Mouse (Mus musculus) hindbrain, embryonic 11.5 days (tissue): Measurements from ENCODE around the gene Cdca7. TPM values are rescaled to one million over a fixed set of nuclear protein-coding genes. Genes with fewer than 3 reads are reported as not detected.

Experiments used
- ATAC-seq: fragments of 200-750 bp; cut with Nextera tagmentation; 2 replicates; pipeline ENCODE4 v1.8.0; 2017; ENCODE audit warnings: mild to moderate bottlenecking, moderate TSS enrichment, moderate library complexity; ENCODE audit not compliant: low FRiP score
- DNase-seq: peaks from one replicate; pipeline ENCODE4 v3.0.0-alpha.2; 2015; ENCODE audit warnings: low spot score
- H3K27ac ChIP-seq: fragments of 300-500 bp; sonication (generic); 2 replicates; pipeline ENCODE4 v1.5.1; 2014; ENCODE audit warnings: mild to moderate bottlenecking, low read depth, low read length
- H3K27me3 ChIP-seq: fragments of 300-500 bp; sonication (generic); 2 replicates; pipeline ENCODE4 v1.6.1; 2014; ENCODE audit warnings: mild to moderate bottlenecking, low read length, moderate library complexity, mixed read lengths; ENCODE audit not compliant: control insufficient read depth, insufficient read depth
- H3K36me3 ChIP-seq: fragments of 300-500 bp; sonication (generic); 2 replicates; pipeline ENCODE4 v1.6.1; 2014; ENCODE audit warnings: mild to moderate bottlenecking, low read length, moderate library complexity, mixed read lengths; ENCODE audit not compliant: control insufficient read depth, insufficient read depth
- H3K4me1 ChIP-seq: fragments of 300-500 bp; sonication (generic); replicated peaks from 2 replicates; pipeline ENCODE4 v1.6.1; 2014; ENCODE audit warnings: low read length, mixed read lengths; ENCODE audit not compliant: control insufficient read depth, insufficient read depth
- H3K4me2 ChIP-seq: fragments of 300-500 bp; sonication (generic); replicated peaks from 2 replicates; pipeline ENCODE4 v1.6.1; 2014; ENCODE audit warnings: mild to moderate bottlenecking, low read depth, low read length
- H3K4me3 ChIP-seq: fragments of 300-500 bp; sonication (generic); 2 replicates; pipeline ENCODE4 v1.5.1; 2014; ENCODE audit warnings: low read depth, low read length
- H3K9ac ChIP-seq: fragments of 300-500 bp; sonication (generic); 2 replicates; pipeline ENCODE4 v1.6.1; 2014; ENCODE audit warnings: low read depth, low read length
- H3K9me3 ChIP-seq: fragments of 300-500 bp; sonication (generic); 2 replicates; pipeline ENCODE4 v1.6.1; 2016; ENCODE audit warnings: low read length; ENCODE audit not compliant: control insufficient read depth
- WGBS: fragments of 180-500 bp; shearing (Covaris S2); extraction: QIAGEN DNeasy Blood & Tissue Kit; methylation state at CpG from one replicate; pipeline ENCODE4 v1.1.7; 2014; 5-methylcytosine and 5-hydroxymethylcytosine counted together
- polyA plus RNA-seq: library from polyadenylated mRNA; unstranded; fragments of >200 nt; fragmentation: Nextera tagmentation; extraction: Ambion mirVana; gene quantifications from 2 replicates; pipeline ENCODE4 v1.2.1, GENCODE M21; 2014

Cdca7 gene
- polyA plus RNA-seq, 1 experiment from 2014 or later = 156 TPM

DNA sequence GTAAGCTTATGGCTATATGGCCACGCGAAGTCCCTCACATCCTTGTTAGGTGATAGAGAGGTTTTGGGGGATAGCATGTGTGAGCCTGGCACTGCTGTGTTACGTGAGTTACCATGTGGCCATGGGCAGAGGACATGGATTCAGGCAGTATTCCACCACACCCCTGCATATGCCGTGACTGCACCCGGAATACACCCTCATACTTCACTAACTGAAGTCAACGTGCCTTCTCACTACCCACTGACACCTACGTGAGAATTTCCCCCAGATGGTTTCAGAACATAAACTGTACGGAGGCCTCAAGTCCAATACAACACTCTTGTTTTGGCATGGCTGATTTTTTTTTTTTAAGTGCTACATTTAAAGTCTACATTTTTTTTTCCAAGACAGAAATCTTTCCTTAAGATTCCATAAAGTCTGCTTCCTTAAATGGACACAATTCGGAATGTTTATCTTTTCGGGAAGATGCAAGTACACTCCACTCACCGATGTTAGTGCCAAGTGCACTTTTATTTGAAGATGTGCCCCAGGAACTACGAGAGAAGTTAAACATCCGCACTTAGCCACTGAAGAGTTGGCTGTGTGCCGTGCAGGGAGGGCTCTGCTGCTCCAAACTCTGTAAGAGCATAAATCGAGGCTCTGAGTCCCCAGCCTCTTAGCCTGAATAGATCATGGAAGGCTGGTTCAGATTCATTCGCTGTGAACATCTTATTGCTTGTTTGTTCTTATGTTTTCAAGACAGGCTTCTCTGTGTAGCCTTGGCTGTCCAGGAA lies 26.3 kb downstream of the Cdca7 start:
- no peaks in the 10 kb centered on the region for H3K9me3 ChIP-seq
- H3K4me2 ChIP-seq = no peak overlapping the region
- no peak overlapping the region for H3K27ac ChIP-seq
- 92% methylated on average over 16 of the region's 16 CpGs for WGBS
- no peak overlapping the region for H3K4me3 ChIP-seq
- peaks cover 12% of the 10 kb centered on the region for H3K27me3 ChIP-seq
- H3K9ac ChIP-seq = no peak overlapping the region
- DNase-seq = no peak
- no peak for ATAC-seq
- H3K36me3 ChIP-seq = no peaks in the 10 kb centered on the region
- peaks cover 5% of the 10 kb centered on the region; the same call in 1 of the 2 replicates for H3K4me1 ChIP-seq

DNA sequence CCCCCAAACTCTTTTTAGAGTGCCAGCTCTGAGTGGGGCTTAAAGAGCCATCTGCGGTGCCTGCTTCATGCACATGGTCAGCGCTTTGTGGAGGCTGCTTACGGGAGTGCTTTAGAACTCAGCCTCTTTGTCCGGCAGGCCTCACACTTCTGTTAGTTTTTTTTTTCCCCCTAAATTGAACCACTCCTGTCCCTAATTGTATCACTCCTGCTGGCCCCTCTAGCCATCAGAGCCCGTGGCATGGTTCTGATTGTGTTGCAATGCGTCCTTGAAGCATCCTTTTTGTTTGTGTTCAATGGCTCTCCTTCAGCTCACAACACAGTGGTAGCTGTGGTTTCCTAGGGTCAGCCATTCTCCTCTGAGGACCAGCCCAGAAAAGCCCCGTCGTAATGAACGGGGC lies 27.7 kb downstream of the Cdca7 start:
- ATAC-seq (no peak), DNase-seq (peak; percentile 13)
- H3K9me3 ChIP-seq = no peaks in the 10 kb centered on the region
- peaks cover 5% of the 10 kb centered on the region; the same call in 1 of the 2 replicates for H3K4me1 ChIP-seq
- 26% methylated on average over 9 of the region's 9 CpGs for WGBS
- H3K36me3 ChIP-seq = no peaks in the 10 kb centered on the region
- peaks cover 12% of the 10 kb centered on the region for H3K27me3 ChIP-seq
- H3K9ac ChIP-seq = no peak overlapping the region
- H3K27ac ChIP-seq = no peak overlapping the region
- no peak overlapping the region for H3K4me2 ChIP-seq
- H3K4me3 ChIP-seq = no peak overlapping the region

GRCm38 (mm10) chr2:72507855-72508635 lies 32.1 kb downstream of the Cdca7 start:
- no peak overlapping the region for H3K4me3 ChIP-seq
- no peaks in the 10 kb centered on the region for H3K36me3 ChIP-seq
- no peak overlapping the region for H3K9ac ChIP-seq
- H3K4me1 ChIP-seq = no peaks in the 10 kb centered on the region; the same call in 1 of the 2 replicates
- 43% methylated on average over 18 of the region's 18 CpGs for WGBS
- H3K27ac ChIP-seq = no peak overlapping the region
- H3K27me3 ChIP-seq = no peaks in the 10 kb centered on the region
- H3K9me3 ChIP-seq = no peaks in the 10 kb centered on the region
- peak; percentile 45 for DNase-seq
- ATAC-seq = no peak
- H3K4me2 ChIP-seq = no peak overlapping the region

DNA sequence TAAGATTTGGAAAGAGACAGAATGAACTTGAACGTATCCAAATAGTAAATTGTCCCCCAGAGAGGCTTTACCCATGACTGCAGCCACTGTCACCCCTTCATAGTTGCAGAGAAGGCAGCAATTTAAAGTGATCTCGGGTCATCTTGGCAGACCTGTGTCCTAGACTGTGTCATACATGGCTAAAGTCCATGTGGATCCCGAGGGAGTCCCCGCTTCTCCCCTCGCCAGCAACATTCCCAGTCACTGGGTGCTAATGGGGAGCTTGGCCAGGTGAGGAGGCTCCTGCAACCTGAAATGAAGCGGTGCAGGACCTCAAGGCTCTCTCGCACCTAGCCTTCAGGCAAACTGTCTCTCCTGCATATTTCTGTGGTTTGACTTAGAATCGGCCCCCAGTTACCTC lies 32.9 kb downstream of the Cdca7 start:
- H3K27ac ChIP-seq = no peak overlapping the region
- no peak for DNase-seq
- no peak for ATAC-seq
- H3K4me2 ChIP-seq = no peak overlapping the region
- H3K9ac ChIP-seq = no peak overlapping the region
- H3K4me3 ChIP-seq = no peak overlapping the region
- H3K36me3 ChIP-seq = no peaks in the 10 kb centered on the region
- no peaks in the 10 kb centered on the region; the same call in 1 of the 2 replicates for H3K27me3 ChIP-seq
- 91% methylated on average over 8 of the region's 8 CpGs for WGBS
- H3K9me3 ChIP-seq = no peaks in the 10 kb centered on the region
- H3K4me1 ChIP-seq = no peaks in the 10 kb centered on the region; the same call in 1 of the 2 replicates

- H3K4me1 ChIP-seq = no peaks in the 10 kb centered on the region
- 37% methylated on average over 7 of the region's 7 CpGs for whole genome bisulfite sequencing
- H3K27ac ChIP-seq = no peak overlapping the region
- no peak overlapping the region for H3K4me2 ChIP-seq
- DNase-seq (no peak), ATAC-seq (no peak)
- H3K4me3 ChIP-seq = no peak overlapping the region
- H3K9ac ChIP-seq = no peak overlapping the region
- no peaks in the 10 kb centered on the region for H3K36me3 ChIP-seq
- H3K9me3 ChIP-seq = no peaks in the 10 kb centered on the region
- peaks cover 2% of the 10 kb centered on the region for H3K27me3 ChIP-seq
Measured at GRCm38 (mm10) chr2:72515526-72515925, 39.6 kb downstream of the Cdca7 start.

- 15% methylated on average over 17 of the region's 17 CpGs for WGBS
- no peak overlapping the region for H3K4me3 ChIP-seq
- H3K27me3 ChIP-seq = peaks cover 2% of the 10 kb centered on the region
- no peak overlapping the region for H3K9ac ChIP-seq
- ATAC-seq (peak; percentile 59; the same call in 1 of the 2 replicates), DNase-seq (peak; percentile 92)
- no peaks in the 10 kb centered on the region for H3K36me3 ChIP-seq
- H3K4me2 ChIP-seq = no peak overlapping the region
- H3K9me3 ChIP-seq = no peaks in the 10 kb centered on the region
- H3K4me1 ChIP-seq = no peaks in the 10 kb centered on the region
- H3K27ac ChIP-seq = no peak overlapping the region
Measured at GRCm38 (mm10) chr2:72515971-72516719, 40.2 kb downstream of the Cdca7 start.

GRCm38 (mm10) chr2:72516720-72517089 lies 40.7 kb downstream of the Cdca7 start:
- H3K27ac ChIP-seq = no peak overlapping the region
- H3K36me3 ChIP-seq = no peaks in the 10 kb centered on the region
- 27% methylated on average over 8 of the region's 8 CpGs for WGBS
- H3K4me1 ChIP-seq = no peaks in the 10 kb centered on the region
- H3K27me3 ChIP-seq = peaks cover 2% of the 10 kb centered on the region
- DNase-seq (no peak), ATAC-seq (no peak)
- H3K4me2 ChIP-seq = no peak overlapping the region
- no peak overlapping the region for H3K4me3 ChIP-seq
- no peaks in the 10 kb centered on the region for H3K9me3 ChIP-seq
- no peak overlapping the region for H3K9ac ChIP-seq

DNA sequence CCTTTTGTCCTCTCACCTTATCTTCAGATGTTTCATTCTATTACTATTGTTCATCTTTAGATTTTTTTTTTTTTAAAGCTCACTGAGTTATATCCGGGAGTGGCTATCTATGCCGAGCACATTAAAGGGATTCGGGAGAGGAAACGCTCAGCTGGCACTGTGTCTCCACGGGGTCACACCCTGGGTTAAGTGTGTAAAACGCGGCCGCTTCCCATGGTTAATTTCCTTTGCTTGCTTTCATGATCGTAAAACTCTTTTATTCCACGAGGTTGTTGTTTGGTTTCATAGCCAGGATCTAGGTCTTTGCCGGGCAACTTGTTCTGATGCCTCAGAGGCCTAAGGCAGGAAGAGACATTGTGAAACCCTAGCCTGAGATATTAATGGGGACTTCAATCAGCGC lies 48.1 kb downstream of the Cdca7 start:
- no peaks in the 10 kb centered on the region for H3K9me3 ChIP-seq
- 74% methylated on average over 12 of the region's 12 CpGs for WGBS

More for the DNA sequence above, 48.1 kb downstream of the Cdca7 start:
- H3K9ac ChIP-seq = no peak overlapping the region
- no peak overlapping the region for H3K4me3 ChIP-seq
- no peak for ATAC-seq
- no peak overlapping the region for H3K27ac ChIP-seq
- no peaks in the 10 kb centered on the region for H3K36me3 ChIP-seq
- 0 out of 2 replicates have a peak, but pooled peaks cover under 1% of the 10 kb centered on the region for H3K4me1 ChIP-seq
- DNase-seq = no peak
- H3K4me2 ChIP-seq = no peak overlapping the region
- H3K27me3 ChIP-seq = no peaks in the 10 kb centered on the region
